Mouse (Mus musculus): ENCODE measurements around the gene Lrrc26. TPM values are rescaled to one million over a fixed set of nuclear protein-coding genes. Genes with fewer than 3 reads are reported as not detected.

The Lrrc26 gene
- polyA plus RNA-seq, 1 experiment from 2014 or later, result not detected

DNA sequence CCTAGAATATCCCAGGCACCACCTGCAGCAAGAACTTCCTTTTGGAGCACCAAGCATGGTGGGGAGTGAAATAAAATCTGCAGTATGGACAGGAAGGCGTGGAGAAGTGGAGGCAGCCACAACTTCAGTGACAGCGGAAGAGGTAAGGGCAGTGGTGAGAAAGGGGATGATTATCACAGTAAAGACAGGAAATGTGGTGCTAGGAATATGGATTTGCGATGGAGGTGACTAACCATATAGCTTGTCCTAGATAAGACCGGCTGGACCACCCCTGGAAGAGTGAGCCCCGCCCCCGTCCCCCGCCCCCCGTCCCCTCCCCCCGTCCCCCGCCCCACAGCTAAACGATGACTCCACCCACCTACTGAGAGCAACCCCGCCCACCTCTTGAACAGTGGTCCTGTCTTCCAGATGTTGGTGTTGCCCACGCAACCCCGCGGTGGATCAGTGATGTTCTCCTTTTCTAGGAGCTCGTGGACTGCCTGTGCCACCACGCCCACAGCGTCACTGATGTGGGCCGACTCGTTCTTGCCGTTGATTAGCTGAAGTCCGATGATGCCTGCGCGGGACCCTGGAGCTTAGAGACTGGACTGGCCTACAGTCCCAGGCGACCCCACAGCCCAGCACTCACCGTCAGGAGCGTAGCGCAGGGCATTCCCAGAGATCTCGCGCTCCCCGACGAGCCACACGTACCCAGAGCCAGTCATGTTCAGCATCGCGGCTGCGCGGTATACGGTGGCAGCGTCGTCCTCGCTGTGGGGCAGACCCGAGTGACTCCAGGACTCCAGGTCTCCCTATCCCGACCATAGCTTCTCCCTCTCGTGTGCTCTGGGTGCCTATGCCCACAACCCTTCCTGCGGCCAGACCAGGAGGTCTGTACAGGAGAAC, 15.2 kb downstream of the Lrrc26 start:
- peaks cover 13% of the 10 kb centered on the region for H3K4me1 ChIP-seq (replicated peaks; ENCODE audit: control insufficient read depth, insufficient read depth, low read length)
- peaks cover 35% of the 10 kb centered on the region for H3K27me3 ChIP-seq (replicated peaks; ENCODE audit: control insufficient read depth, insufficient read depth, low read length)
- peak overlapping the region; percentile 91 for H3K4me2 ChIP-seq (ENCODE audit: low read length)
- peak overlapping the region; percentile 61 for H3K4me3 ChIP-seq (replicated peaks; ENCODE audit: low read length)
- WGBS, result 2% methylated on average over 41 of the region's 45 CpGs
- ATAC-seq, result peak; percentile 84
- H3K9me3 ChIP-seq (ENCODE audit: control insufficient read depth, low read length), result no peaks in the 10 kb centered on the region
- no peak overlapping the region for H3K27ac ChIP-seq (ENCODE audit: low read length)
- H3K36me3 ChIP-seq (ENCODE audit: control insufficient read depth, insufficient read depth), result no peaks in the 10 kb centered on the region
- peak overlapping the region; percentile 67 for H3K9ac ChIP-seq (replicated peaks; ENCODE audit: low read depth, low read length)

GRCm38 (mm10) chr2:25305587-25306359, 16.1 kb downstream of the Lrrc26 start:
- WGBS, result 50% methylated on average over 14 of the region's 14 CpGs
- peak; percentile 7; the same call in 1 of the 2 replicates for ATAC-seq
- Histone ChIP-seq H3K4me3 (replicated peaks; ENCODE audit: low read length) (peak overlapping the region; percentile 61), H3K36me3 (ENCODE audit: control insufficient read depth, insufficient read depth) (no peaks in the 10 kb centered on the region), H3K27ac (ENCODE audit: low read length) (no peak overlapping the region), H3K9ac (replicated peaks; ENCODE audit: low read depth, low read length) (peak overlapping the region; percentile 67), H3K27me3 (replicated peaks; ENCODE audit: control insufficient read depth, insufficient read depth, low read length) (peaks cover 43% of the 10 kb centered on the region), H3K4me1 (replicated peaks; ENCODE audit: control insufficient read depth, insufficient read depth, low read length) (peaks cover 13% of the 10 kb centered on the region), H3K9me3 (ENCODE audit: control insufficient read depth, low read length) (no peaks in the 10 kb centered on the region), H3K4me2 (ENCODE audit: low read length) (peak overlapping the region; percentile 91)

DNA sequence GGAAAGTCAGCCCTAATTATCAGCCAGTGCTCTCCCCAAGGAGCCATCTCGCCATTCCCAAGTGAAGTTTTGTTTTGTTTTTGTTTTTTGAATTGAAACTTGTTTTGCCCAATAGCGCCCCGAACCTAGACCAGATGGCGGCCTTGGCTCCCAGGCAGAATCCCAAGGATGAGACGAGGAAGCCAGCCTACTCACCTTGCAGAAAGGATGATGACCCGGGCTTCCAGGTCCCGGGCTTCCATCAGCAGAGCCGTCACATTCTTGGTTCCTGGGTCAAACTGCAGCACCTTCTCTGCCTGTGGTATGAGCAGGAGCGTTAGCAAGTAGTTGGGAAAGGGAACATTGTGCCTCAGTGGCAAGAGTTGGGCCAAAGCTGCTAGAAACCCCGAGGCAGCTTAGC, 20.5 kb downstream of the Lrrc26 start:
- Histone ChIP-seq H3K4me1 (replicated peaks; ENCODE audit: control insufficient read depth, insufficient read depth, low read length) (peaks cover 5% of the 10 kb centered on the region), H3K27me3 (replicated peaks; ENCODE audit: control insufficient read depth, insufficient read depth, low read length) (peaks cover 73% of the 10 kb centered on the region), H3K9ac (replicated peaks; ENCODE audit: low read depth, low read length) (no peak overlapping the region), H3K4me2 (ENCODE audit: low read length) (no peak overlapping the region), H3K36me3 (ENCODE audit: control insufficient read depth, insufficient read depth) (no peaks in the 10 kb centered on the region), H3K27ac (ENCODE audit: low read length) (no peak overlapping the region), H3K9me3 (ENCODE audit: control insufficient read depth, low read length) (no peaks in the 10 kb centered on the region), H3K4me3 (replicated peaks; ENCODE audit: low read length) (no peak overlapping the region)
- WGBS, result 58% methylated on average over 10 of the region's 10 CpGs
- no peak for ATAC-seq

DNA sequence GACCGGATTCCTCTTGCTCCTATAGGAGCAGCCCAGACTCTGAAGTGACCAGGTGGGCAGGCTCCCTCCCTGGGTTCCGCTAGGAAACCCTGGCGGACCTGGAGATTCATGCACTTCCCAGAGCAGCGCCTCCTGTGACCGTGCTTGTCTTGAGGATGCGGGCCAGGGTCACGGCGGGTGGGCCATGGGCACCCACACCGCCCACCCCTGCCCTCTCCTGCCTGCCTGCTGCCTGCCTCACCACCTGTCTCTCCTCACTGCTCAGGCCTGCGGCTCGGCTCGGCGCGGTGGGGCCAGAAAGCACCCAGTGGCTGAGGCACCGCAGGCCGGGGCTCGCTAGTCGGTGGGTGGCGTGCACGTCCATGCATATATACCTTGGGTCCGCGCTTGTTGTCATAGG, 21.3 kb downstream of the Lrrc26 start:
- Histone ChIP-seq H3K4me1 (replicated peaks; ENCODE audit: control insufficient read depth, insufficient read depth, low read length) (no peaks in the 10 kb centered on the region), H3K4me2 (ENCODE audit: low read length) (no peak overlapping the region), H3K9ac (replicated peaks; ENCODE audit: low read depth, low read length) (no peak overlapping the region), H3K36me3 (ENCODE audit: control insufficient read depth, insufficient read depth) (no peaks in the 10 kb centered on the region), H3K27me3 (replicated peaks; ENCODE audit: control insufficient read depth, insufficient read depth, low read length) (peaks cover 74% of the 10 kb centered on the region), H3K4me3 (replicated peaks; ENCODE audit: low read length) (no peak overlapping the region), H3K9me3 (ENCODE audit: control insufficient read depth, low read length) (no peaks in the 10 kb centered on the region), H3K27ac (ENCODE audit: low read length) (no peak overlapping the region)
- no peak for ATAC-seq
- 1% methylated on average over 22 of the region's 22 CpGs for WGBS

GRCm38 (mm10) chr2:25311491-25311891, 21.8 kb downstream of the Lrrc26 start:
- H3K9ac ChIP-seq (replicated peaks; ENCODE audit: low read depth, low read length), result no peak overlapping the region
- peaks cover 77% of the 10 kb centered on the region for H3K27me3 ChIP-seq (replicated peaks; ENCODE audit: control insufficient read depth, insufficient read depth, low read length)
- no peak overlapping the region for H3K4me3 ChIP-seq (replicated peaks; ENCODE audit: low read length)
- H3K9me3 ChIP-seq (ENCODE audit: control insufficient read depth, low read length), result no peaks in the 10 kb centered on the region
- H3K4me1 ChIP-seq (replicated peaks; ENCODE audit: control insufficient read depth, insufficient read depth, low read length), result no peaks in the 10 kb centered on the region
- no peak overlapping the region for H3K4me2 ChIP-seq (ENCODE audit: low read length)
- H3K27ac ChIP-seq (ENCODE audit: low read length), result no peak overlapping the region
- 11% methylated on average over 11 of the region's 11 CpGs for WGBS
- H3K36me3 ChIP-seq (ENCODE audit: control insufficient read depth, insufficient read depth), result no peaks in the 10 kb centered on the region
- ATAC-seq, result no peak

- peak overlapping the region; percentile 84 for H3K27ac ChIP-seq (ENCODE audit: low read length)
- peaks cover 10% of the 10 kb centered on the region for H3K4me1 ChIP-seq (replicated peaks; ENCODE audit: control insufficient read depth, insufficient read depth, low read length)
- peaks cover 39% of the 10 kb centered on the region for H3K27me3 ChIP-seq (replicated peaks; ENCODE audit: control insufficient read depth, insufficient read depth, low read length)
Observed at GRCm38 (mm10) chr2:25318119-25318966, 28.6 kb downstream of the Lrrc26 start.

DNA sequence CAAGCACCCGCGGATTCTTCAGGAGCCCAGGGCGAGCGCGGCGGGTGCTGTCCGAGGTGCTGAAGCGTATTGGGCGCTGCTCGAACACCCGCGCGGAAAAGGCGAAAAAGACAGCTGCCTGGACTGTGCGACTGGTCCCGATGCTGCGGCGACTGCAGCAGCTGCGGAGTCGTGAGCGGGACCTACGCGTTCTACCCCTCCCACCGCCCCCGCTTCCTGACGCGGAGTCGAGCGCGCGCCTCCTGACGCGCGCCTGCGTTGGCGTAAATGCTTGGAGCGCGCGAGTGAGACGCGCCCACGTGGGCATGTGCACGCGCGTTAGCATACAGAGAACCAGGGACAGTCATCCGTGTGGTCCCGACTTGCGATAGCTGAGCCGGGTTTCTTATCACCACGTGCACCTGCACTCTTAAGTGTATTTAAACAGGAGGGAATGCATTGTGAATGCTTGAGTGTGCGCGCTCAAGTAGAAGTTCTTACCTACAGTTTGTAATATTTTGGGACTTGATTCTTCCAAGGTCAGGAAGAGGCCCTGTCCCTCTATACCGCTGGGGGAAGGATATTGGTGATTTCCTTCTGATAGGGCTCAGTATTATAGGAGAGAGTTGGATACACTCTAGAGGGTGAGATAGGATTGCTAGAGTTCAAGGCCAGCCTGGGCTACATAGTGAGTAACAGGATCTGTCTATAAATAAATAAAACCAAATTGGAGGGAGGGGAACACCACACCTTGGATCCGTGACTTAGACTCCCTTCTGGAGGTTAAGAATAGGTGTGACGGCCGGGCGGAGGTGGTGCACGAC, 29.5 kb downstream of the Lrrc26 start, which contains the start of gene Grin1:
TSS of gene Grin1 (minus strand) at position 217 of the 803 bp plus-strand sequence.
- Histone ChIP-seq H3K9ac (replicated peaks; ENCODE audit: low read depth, low read length) (peak within 1 kb of the TSS; percentile 75), H3K27me3 (replicated peaks; ENCODE audit: control insufficient read depth, insufficient read depth, low read length) (peaks cover 32% of the 10 kb centered on the region), H3K27ac (ENCODE audit: low read length) (peak within 1 kb of the TSS; percentile 84), H3K9me3 (ENCODE audit: control insufficient read depth, low read length) (no peaks in the 10 kb centered on the region), H3K4me2 (ENCODE audit: low read length) (peak within 1 kb of the TSS; percentile 64), H3K36me3 (ENCODE audit: control insufficient read depth, insufficient read depth) (no peaks in the 10 kb centered on the region), H3K4me3 (replicated peaks; ENCODE audit: low read length) (peak within 1 kb of the TSS; percentile 69), H3K4me1 (replicated peaks; ENCODE audit: control insufficient read depth, insufficient read depth, low read length) (peaks cover 10% of the 10 kb centered on the region)
- 10% methylated on average over 58 of the region's 58 CpGs for WGBS
- ATAC-seq, result peak; percentile 85

More at GRCm38 (mm10) chr2:25318119-25318966, 28.6 kb downstream of the Lrrc26 start:
- peak overlapping the region; percentile 64 for H3K4me2 ChIP-seq (ENCODE audit: low read length)
- peak overlapping the region; percentile 69 for H3K4me3 ChIP-seq (replicated peaks; ENCODE audit: low read length)
- peak overlapping the region; percentile 75 for H3K9ac ChIP-seq (replicated peaks; ENCODE audit: low read depth, low read length)
- WGBS, result 5% methylated on average over 31 of the region's 31 CpGs
- H3K9me3 ChIP-seq (ENCODE audit: control insufficient read depth, low read length), result no peaks in the 10 kb centered on the region
- H3K36me3 ChIP-seq (ENCODE audit: control insufficient read depth, insufficient read depth), result no peaks in the 10 kb centered on the region
- peak; percentile 57 for ATAC-seq

- no peaks in the 10 kb centered on the region for H3K36me3 ChIP-seq (ENCODE audit: control insufficient read depth, insufficient read depth)
- H3K4me3 ChIP-seq (replicated peaks; ENCODE audit: low read length), result no peak overlapping the region
- H3K9me3 ChIP-seq (ENCODE audit: control insufficient read depth, low read length), result no peaks in the 10 kb centered on the region
- no peak for ATAC-seq
- H3K9ac ChIP-seq (replicated peaks; ENCODE audit: low read depth, low read length), result no peak overlapping the region
- WGBS, result 28% methylated on average over 2 of the region's 2 CpGs
- H3K4me1 ChIP-seq (replicated peaks; ENCODE audit: control insufficient read depth, insufficient read depth, low read length), result peaks cover 10% of the 10 kb centered on the region
- H3K4me2 ChIP-seq (ENCODE audit: low read length), result no peak overlapping the region
- H3K27me3 ChIP-seq (replicated peaks; ENCODE audit: control insufficient read depth, insufficient read depth, low read length), result peaks cover 30% of the 10 kb centered on the region
- no peak overlapping the region for H3K27ac ChIP-seq (ENCODE audit: low read length)
Observed at GRCm38 (mm10) chr2:25320084-25320483, 30.4 kb downstream of the Lrrc26 start.
